Mouse (Mus musculus): ENCODE results near the gene Gm1043. TPM values are rescaled to one million over a fixed set of nuclear protein-coding genes. Genes with fewer than 3 reads are reported as not detected.

The Gm1043 gene
- total RNA-seq, 2 experiments from 2014 or later, result not detected

- no peak for DNase-seq (ENCODE audit: low spot score)
- intact Hi-C loops (cut with DNase I), result no loop called here
These were observed 20.6 kb downstream of the Gm1043 start for GRCm38 (mm10) chr5:37105531-37106456.

- DNase-seq (ENCODE audit: low spot score), result no peak
- intact Hi-C loops (cut with DNase I), result no loop called here
These were observed 21.9 kb downstream of the Gm1043 start for GRCm38 (mm10) chr5:37107111-37107510.

- intact Hi-C loops (cut with DNase I), result loop anchor here (2.0 kb wide), 1 partner anchor 157 kb away; no protein-coding TSS in a partner anchor
- DNase-seq (ENCODE audit: low spot score), result no peak
These were observed 22.4 kb downstream of the Gm1043 start for GRCm38 (mm10) chr5:37107611-37108010.

GRCm38 (mm10) chr5:37109280-37109849 is 24.2 kb downstream of the Gm1043 start:
- intact Hi-C loops (cut with DNase I), result loop anchor here (2.0 kb wide), 1 partner anchor 159 kb away; no protein-coding TSS in a partner anchor
- no peak for DNase-seq (ENCODE audit: low spot score)

GRCm38 (mm10) chr5:37112389-37112788 is 27.2 kb downstream of the Gm1043 start:
- intact Hi-C loops (cut with DNase I), result no loop called here
- no peak for DNase-seq (ENCODE audit: low spot score)

- DNase-seq (ENCODE audit: low spot score), result no peak
- intact Hi-C loops (cut with DNase I), result no loop called here
These were observed 32.0 kb downstream of the Gm1043 start for GRCm38 (mm10) chr5:37117126-37117525.

- intact Hi-C loops (cut with DNase I), result no loop called here
- no peak for DNase-seq (ENCODE audit: low spot score)
These were observed 33.1 kb downstream of the Gm1043 start for GRCm38 (mm10) chr5:37118242-37118641.

- no peak for DNase-seq (ENCODE audit: low spot score)
These were observed 36.1 kb downstream of the Gm1043 start for GRCm38 (mm10) chr5:37121186-37121680.

GRCm38 (mm10) chr5:37131841-37132240 is 46.7 kb downstream of the Gm1043 start:
- no peak for DNase-seq (ENCODE audit: low spot score)
- intact Hi-C loops (cut with DNase I), result no loop called here

More at GRCm38 (mm10) chr5:37121186-37121680, 36.1 kb downstream of the Gm1043 start:
- intact Hi-C loops (cut with DNase I), result no loop called here

- intact Hi-C loops (cut with DNase I), result no loop called here
- DNase-seq (ENCODE audit: low spot score), result no peak
These were observed 56.6 kb downstream of the Gm1043 start for GRCm38 (mm10) chr5:37141745-37142144.

- DNase-seq (ENCODE audit: low spot score), result no peak
- intact Hi-C loops (cut with DNase I), result loop anchor here (5.0 kb wide), 1 partner anchor 140 kb away; no protein-coding TSS in a partner anchor
These were observed 62.4 kb downstream of the Gm1043 start for GRCm38 (mm10) chr5:37147536-37147935.

GRCm38 (mm10) chr5:37150650-37151049 is 65.5 kb downstream of the Gm1043 start:
- intact Hi-C loops (cut with DNase I), result no loop called here
- no peak for DNase-seq (ENCODE audit: low spot score)

- DNase-seq (ENCODE audit: low spot score), result no peak
- intact Hi-C loops (cut with DNase I), result no loop called here
These were observed 69.3 kb downstream of the Gm1043 start for GRCm38 (mm10) chr5:37154472-37154871.

- intact Hi-C loops (cut with DNase I), result no loop called here
- DNase-seq (ENCODE audit: low spot score), result no peak
These were observed 73.2 kb downstream of the Gm1043 start for GRCm38 (mm10) chr5:37158408-37158807.

GRCm38 (mm10) chr5:37162871-37163781 is 78.0 kb downstream of the Gm1043 start:
- no peak for DNase-seq (ENCODE audit: low spot score)
- intact Hi-C loops (cut with DNase I), result no loop called here

- intact Hi-C loops (cut with DNase I), result no loop called here
- no peak for DNase-seq (ENCODE audit: low spot score)
These were observed 91.3 kb downstream of the Gm1043 start for GRCm38 (mm10) chr5:37176466-37176865.

GRCm38 (mm10) chr5:37177061-37177460 is 91.9 kb downstream of the Gm1043 start:
- intact Hi-C loops (cut with DNase I), result no loop called here
- no peak for DNase-seq (ENCODE audit: low spot score)

GRCm38 (mm10) chr5:37178811-37179210 is 93.6 kb downstream of the Gm1043 start:
- no peak for DNase-seq (ENCODE audit: low spot score)
- intact Hi-C loops (cut with DNase I), result no loop called here

- intact Hi-C loops (cut with DNase I), result no loop called here
- no peak for DNase-seq (ENCODE audit: low spot score)
These were observed 94.7 kb downstream of the Gm1043 start for GRCm38 (mm10) chr5:37179872-37180271.

GRCm38 (mm10) chr5:37180624-37181023 is 95.5 kb downstream of the Gm1043 start:
- DNase-seq (ENCODE audit: low spot score), result no peak
- intact Hi-C loops (cut with DNase I), result no loop called here
